Mouse (Mus musculus) neural tube, embryonic 12.5 days (tissue): ENCODE measurements at regions not wholly inside any gene's neighbourhood (a gene's known extent, or its start where the extent isn't known, plus 50 kb on each side); places are given as distances from the start of the nearest gene placed in this dataset.

Source experiments
- ATAC-seq: fragments of 200-750 bp; cut with Nextera tagmentation; 2 replicates; pipeline ENCODE4 v1.8.0; 2017; ENCODE audit warnings: low read depth, mild to moderate bottlenecking, moderate TSS enrichment, moderate library complexity; ENCODE audit not compliant: low FRiP score
- H3K27ac ChIP-seq: fragments of 300-500 bp; sonication (generic); 2 replicates; pipeline ENCODE4 v1.5.1; 2016
- H3K27me3 ChIP-seq: fragments of 300-500 bp; sonication (generic); replicated peaks from 2 replicates; pipeline ENCODE4 v1.6.1; 2016; ENCODE audit warnings: mild to moderate bottlenecking
- H3K36me3 ChIP-seq: fragments of 300-500 bp; sonication (generic); 2 replicates; pipeline ENCODE4 v1.6.1; 2016; ENCODE audit warnings: mild to moderate bottlenecking
- H3K4me1 ChIP-seq: fragments of 300-500 bp; sonication (generic); 2 replicates; pipeline ENCODE4 v1.6.1; 2016
- H3K4me2 ChIP-seq: fragments of 300-500 bp; sonication (generic); replicated peaks from 2 replicates; pipeline ENCODE4 v1.6.1; 2016; ENCODE audit warnings: mild to moderate bottlenecking
- H3K4me3 ChIP-seq: fragments of 300-500 bp; sonication (generic); 2 replicates; pipeline ENCODE4 v1.5.1; 2016
- H3K9ac ChIP-seq: fragments of 300-500 bp; sonication (generic); 2 replicates; pipeline ENCODE4 v1.6.1; 2016; ENCODE audit warnings: mild to moderate bottlenecking
- H3K9me3 ChIP-seq: fragments of 300-500 bp; sonication (generic); 2 replicates; pipeline ENCODE4 v1.6.1; 2016; ENCODE audit warnings: mild to moderate bottlenecking
- WGBS: fragments of 180-500 bp; shearing (Covaris S2); methylation state at CpG from one replicate; pipeline ENCODE4 v1.1.7; 2016; 5-methylcytosine and 5-hydroxymethylcytosine counted together

DNA sequence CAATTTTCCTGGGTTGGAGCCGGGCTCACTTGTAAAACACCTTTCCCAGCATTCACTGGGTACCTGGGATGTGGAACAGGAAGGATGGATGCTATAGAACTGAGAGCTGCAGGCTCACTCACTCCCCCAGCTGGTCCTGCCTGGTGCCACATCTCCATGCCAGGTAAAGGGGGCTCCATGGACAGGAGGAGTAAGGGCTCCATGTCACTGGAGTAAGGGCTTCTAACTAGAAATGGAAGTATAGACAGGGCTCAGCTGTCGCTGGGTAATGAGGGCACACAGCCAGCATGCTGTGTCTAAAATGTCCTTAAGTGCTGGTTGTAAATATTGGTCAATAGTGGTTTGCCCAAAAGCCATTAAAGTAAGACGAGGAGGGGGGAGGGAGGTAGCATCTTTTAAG lies 99.4 kb upstream of the Gpr12 start:
- H3K27me3 ChIP-seq, result peaks cover 8% of the 10 kb centered on the region
- peaks cover 14% of the 10 kb centered on the region for H3K4me1 ChIP-seq
- H3K36me3 ChIP-seq, result no peaks in the 10 kb centered on the region
- peak; percentile 52 for ATAC-seq
- H3K4me3 ChIP-seq, result no peak overlapping the region
- H3K27ac ChIP-seq, result no peak overlapping the region
- WGBS, result 34% methylated on average over 3 of the region's 3 CpGs
- no peak overlapping the region for H3K9ac ChIP-seq
- no peaks in the 10 kb centered on the region for H3K9me3 ChIP-seq
- H3K4me2 ChIP-seq, result no peak overlapping the region

DNA sequence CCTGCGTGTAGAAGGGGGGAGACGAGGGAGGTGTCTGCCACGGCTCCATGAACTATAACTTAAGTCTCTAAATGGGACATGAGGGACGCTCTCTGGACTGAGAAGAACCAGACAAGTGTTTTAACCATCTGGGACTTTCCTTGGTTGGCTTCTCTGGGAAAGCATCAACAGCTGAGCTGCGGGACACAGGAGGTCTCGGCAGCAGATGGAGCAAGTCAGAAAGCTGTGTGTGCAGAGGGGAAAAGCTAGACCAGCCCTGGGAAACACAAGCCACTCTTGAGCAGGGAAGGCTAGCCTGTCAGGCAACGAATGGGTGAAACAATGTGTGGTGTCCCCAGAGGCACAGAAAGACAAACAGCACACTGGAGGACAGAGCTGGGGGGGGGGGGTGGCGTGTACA lies 98.5 kb upstream of the Gpr12 start:
- Histone ChIP-seq H3K36me3 (no peaks in the 10 kb centered on the region), H3K27ac (no peak overlapping the region), H3K9me3 (no peaks in the 10 kb centered on the region), H3K4me3 (no peak overlapping the region), H3K27me3 (peaks cover 8% of the 10 kb centered on the region), H3K4me2 (no peak overlapping the region), H3K9ac (no peak overlapping the region), H3K4me1 (peaks cover 16% of the 10 kb centered on the region)
- ATAC-seq, result 0 out of 2 replicates have a peak, but pooled peaks have one; percentile 30
- 39% methylated on average over 8 of the region's 8 CpGs for WGBS

DNA sequence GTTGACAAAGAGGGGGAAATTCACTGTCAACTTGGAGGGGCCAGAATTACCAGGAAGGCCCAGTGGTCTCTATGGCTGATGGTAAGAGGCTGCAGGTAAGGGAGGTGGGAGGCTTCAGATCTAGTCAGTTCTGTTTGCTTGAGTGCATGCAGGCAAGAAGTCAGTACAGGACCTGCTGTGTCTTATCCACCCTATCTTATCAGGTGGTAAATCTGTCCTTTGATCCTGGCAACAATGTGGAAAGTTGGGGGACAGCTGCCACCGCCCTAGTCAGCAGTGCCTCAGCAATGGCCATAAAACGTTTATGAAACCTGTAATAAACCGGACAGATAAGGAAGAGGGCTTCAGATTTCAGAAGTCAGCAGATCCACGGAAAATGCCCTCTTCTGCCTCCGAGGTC lies 97.9 kb upstream of the Gpr12 start:
- H3K27ac ChIP-seq, result no peak overlapping the region
- H3K27me3 ChIP-seq, result peaks cover 8% of the 10 kb centered on the region
- H3K36me3 ChIP-seq, result no peaks in the 10 kb centered on the region
- no peak overlapping the region for H3K4me2 ChIP-seq
- ATAC-seq, result no peak
- no peak overlapping the region for H3K4me3 ChIP-seq
- 24% methylated on average over 5 of the region's 5 CpGs for WGBS
- H3K9ac ChIP-seq, result no peak overlapping the region
- H3K9me3 ChIP-seq, result no peaks in the 10 kb centered on the region
- H3K4me1 ChIP-seq, result peaks cover 18% of the 10 kb centered on the region

DNA sequence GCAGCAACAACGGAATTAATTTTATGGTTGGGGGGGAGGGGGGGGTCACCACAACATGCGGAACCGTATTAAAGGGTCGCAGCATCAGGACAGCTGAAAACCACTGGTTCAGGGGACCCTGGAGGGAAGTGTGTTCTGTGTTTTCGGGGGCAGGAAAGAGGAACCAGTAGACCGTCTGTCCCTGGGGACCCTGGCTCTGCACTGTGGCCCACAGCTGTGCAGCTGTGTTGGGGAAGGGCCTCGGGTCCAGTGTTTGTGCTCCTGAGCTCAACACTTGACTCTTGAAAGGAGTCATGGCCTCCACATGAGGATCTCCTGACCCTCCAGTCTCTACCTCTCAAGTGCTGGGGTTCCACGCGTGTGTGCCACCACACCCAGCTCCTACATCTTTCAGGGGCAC lies 96.5 kb upstream of the Gpr12 start:
- H3K4me1 ChIP-seq, result peaks cover 18% of the 10 kb centered on the region
- no peak overlapping the region for H3K4me3 ChIP-seq
- no peak overlapping the region for H3K9ac ChIP-seq
- H3K36me3 ChIP-seq, result no peaks in the 10 kb centered on the region
- ATAC-seq, result no peak
- H3K4me2 ChIP-seq, result no peak overlapping the region
- no peaks in the 10 kb centered on the region for H3K9me3 ChIP-seq
- H3K27me3 ChIP-seq, result peaks cover 4% of the 10 kb centered on the region; the same call in 1 of the 2 replicates
- WGBS, result 73% methylated on average over 9 of the region's 9 CpGs
- H3K27ac ChIP-seq, result no peak overlapping the region

DNA sequence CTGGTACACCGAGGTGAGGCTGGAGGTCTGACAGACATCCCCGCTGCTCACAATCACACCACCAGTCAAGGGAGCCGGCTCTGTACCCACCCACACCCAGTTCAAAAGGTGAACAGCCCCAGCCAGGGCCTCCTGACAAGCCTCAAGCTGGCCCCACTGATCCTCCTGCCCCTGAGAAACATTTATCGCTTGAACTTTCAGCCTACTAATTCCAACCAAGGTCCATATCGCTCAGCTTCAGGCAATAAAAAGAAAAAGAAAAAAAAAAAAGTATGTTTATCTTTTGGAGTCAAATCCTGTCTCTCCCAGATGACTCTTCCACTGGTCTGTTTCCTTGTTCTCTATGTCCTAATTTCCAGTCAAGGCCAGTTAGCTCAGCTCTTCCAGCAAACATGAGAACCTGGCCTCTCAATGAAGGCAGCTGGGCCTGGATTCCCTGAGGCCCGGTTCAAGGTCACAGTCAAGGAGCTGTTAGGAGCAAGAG lies 94.2 kb upstream of the Gpr12 start:
- Histone ChIP-seq H3K9ac (no peak overlapping the region), H3K27ac (no peak overlapping the region), H3K27me3 (peaks cover 10% of the 10 kb centered on the region; the same call in 1 of the 2 replicates), H3K36me3 (no peaks in the 10 kb centered on the region), H3K4me2 (no peak overlapping the region), H3K4me1 (peaks cover 16% of the 10 kb centered on the region), H3K4me3 (no peak overlapping the region), H3K9me3 (no peaks in the 10 kb centered on the region)
- WGBS, result 64% methylated on average over 6 of the region's 6 CpGs
- no peak for ATAC-seq

DNA sequence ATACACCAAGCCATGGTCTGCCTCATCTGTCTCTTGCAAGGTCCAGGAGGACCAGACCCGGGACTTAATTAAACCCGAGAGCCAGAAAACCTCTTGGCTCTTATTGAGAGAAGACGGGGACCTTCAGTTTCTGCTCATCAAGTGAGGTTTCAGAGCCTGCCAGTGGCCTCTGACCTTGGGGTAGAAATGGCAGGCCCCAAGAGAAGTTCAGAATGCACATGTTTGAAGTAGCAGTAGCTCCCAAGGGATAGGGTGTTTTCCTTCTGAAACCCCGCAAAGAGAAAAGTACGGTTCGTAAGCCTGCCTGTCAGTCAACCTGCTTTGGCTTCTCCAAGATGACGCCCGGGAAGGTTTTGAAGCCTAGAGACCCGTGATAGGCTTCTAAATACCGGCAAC lies 93.7 kb upstream of the Gpr12 start:
- Histone ChIP-seq H3K27ac (no peak overlapping the region), H3K27me3 (peaks cover 12% of the 10 kb centered on the region; the same call in 1 of the 2 replicates), H3K36me3 (no peaks in the 10 kb centered on the region), H3K4me1 (peaks cover 15% of the 10 kb centered on the region), H3K4me3 (no peak overlapping the region), H3K9me3 (no peaks in the 10 kb centered on the region), H3K9ac (no peak overlapping the region), H3K4me2 (no peak overlapping the region)
- WGBS, result 70% methylated on average over 10 of the region's 10 CpGs
- ATAC-seq, result no peak

DNA sequence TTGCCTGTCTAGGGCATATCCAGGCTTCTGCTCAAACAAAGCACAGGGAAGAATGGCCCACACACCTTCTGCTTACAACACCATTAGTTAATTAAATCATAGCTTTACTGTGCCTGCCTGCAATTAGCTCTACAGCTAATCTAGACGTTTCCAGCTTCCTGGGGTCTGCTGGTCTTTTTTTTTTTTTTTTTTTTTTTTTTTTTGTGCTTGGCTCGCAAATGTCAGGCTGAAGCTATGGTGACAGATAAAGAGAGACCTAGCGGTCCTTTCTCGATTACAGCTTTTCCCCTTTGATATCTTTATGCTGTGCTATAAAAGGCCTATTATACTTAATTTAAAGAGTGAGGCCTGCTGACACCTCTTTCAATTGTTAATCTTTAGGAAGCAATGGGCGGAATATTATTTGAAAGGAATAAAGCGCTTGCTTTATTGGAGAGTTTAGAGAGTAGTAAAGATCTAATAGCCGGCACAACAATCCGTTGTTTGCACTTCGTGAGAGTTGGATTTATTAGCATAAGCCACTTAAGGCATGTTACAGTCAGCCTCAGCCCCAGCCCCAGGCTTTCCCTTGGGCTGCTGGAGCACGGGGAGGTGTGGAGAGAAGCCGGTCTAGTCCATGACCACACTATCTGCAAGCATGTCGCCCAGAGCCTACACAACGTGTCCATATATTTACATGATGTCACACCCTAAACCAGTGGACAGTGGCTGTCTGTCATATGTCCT lies 93.2 kb upstream of the Gpr12 start:
- Histone ChIP-seq H3K36me3 (no peaks in the 10 kb centered on the region), H3K9ac (no peak overlapping the region), H3K4me1 (peaks cover 10% of the 10 kb centered on the region), H3K4me3 (no peak overlapping the region), H3K4me2 (no peak overlapping the region), H3K27ac (no peak overlapping the region), H3K27me3 (peaks cover 12% of the 10 kb centered on the region; the same call in 1 of the 2 replicates), H3K9me3 (no peaks in the 10 kb centered on the region)
- WGBS, result 25% methylated on average over 13 of the region's 13 CpGs
- ATAC-seq, result no peak

DNA sequence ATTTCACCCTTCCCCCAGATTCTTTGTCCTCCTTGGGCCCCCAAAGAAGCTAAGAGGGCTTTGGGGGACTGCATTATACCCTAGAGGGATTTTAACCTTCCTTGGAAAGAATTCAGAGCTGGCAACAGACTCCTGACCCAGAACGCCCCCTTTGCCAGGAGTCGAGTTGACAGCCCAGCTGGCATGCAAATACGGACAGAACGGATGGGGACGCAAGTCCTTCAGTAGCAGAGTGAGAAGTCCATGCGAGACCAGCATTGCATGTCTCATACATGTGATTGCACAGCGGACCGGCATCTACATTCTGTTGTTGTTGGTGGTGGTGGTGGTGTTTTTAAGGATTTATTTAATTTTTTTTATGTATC lies 92.1 kb upstream of the Gpr12 start:
- H3K9me3 ChIP-seq, result no peaks in the 10 kb centered on the region
- peaks cover 9% of the 10 kb centered on the region for H3K4me1 ChIP-seq
- ATAC-seq, result no peak
- H3K27ac ChIP-seq, result no peak overlapping the region
- H3K9ac ChIP-seq, result no peak overlapping the region
- H3K27me3 ChIP-seq, result peaks cover 12% of the 10 kb centered on the region; the same call in 1 of the 2 replicates
- H3K36me3 ChIP-seq, result no peaks in the 10 kb centered on the region
- no peak overlapping the region for H3K4me2 ChIP-seq
- no peak overlapping the region for H3K4me3 ChIP-seq
- WGBS, result 69% methylated on average over 8 of the region's 8 CpGs

DNA sequence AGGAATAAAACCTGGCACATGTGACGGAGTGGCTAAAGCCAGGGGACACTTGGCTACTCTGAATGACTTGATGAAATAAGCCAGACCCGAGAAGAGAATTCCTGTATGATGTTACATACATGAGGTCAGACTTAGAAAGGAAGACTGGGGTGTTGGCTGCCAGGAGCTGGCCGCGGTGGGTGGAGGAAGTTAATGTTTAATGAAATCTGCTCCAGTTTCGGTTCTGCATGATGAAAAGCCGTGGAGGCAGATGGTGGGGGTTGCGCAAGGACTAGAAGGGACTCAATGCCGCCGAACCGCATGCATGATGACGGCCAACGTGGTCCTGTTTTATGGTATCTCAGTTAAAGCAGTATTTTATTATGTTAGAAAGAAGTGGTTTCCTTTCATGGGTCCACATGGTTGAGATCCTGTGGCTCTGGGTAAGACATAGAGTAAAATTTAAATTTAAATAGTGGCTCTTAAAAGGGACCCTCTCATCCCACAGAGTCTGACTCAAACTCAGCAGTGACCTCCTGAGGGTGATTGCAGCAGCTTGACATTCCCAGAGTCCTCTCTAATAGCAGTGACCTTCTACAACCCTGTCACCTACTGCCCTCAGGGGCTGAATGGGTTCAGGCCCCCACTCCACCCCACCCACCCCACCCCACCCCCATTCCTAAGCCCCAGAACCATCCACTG lies 91.6 kb upstream of the Gpr12 start:
- WGBS, result 55% methylated on average over 12 of the region's 12 CpGs

DNA sequence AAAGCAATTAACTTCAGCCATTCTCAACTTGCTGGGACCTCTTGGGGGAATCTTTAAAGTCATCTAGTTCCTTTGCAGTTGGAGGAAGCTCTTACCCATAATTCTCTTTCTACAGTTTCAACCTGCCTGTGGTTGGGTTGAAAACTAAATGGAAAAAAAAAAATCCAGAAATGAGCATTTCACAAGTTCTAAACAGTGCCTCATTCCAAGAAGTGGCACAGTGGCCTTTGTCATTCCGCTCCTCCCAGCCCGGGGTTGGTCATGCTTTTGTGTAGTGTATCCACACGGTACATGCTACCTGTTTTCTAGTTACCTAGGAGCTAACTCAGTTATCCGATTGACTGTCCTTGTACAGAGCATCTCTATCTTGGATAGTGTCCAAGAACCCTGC lies 90.8 kb upstream of the Gpr12 start:
- 85% methylated on average over 4 of the region's 4 CpGs for WGBS
- Histone ChIP-seq H3K27ac (no peak overlapping the region), H3K9me3 (no peaks in the 10 kb centered on the region), H3K4me2 (no peak overlapping the region), H3K4me3 (no peak overlapping the region), H3K27me3 (peaks cover 12% of the 10 kb centered on the region; the same call in 1 of the 2 replicates), H3K9ac (no peak overlapping the region), H3K4me1 (peaks cover 9% of the 10 kb centered on the region), H3K36me3 (no peaks in the 10 kb centered on the region)
- ATAC-seq, result no peak

More for the DNA sequence above, 91.6 kb upstream of the Gpr12 start:
- Histone ChIP-seq H3K27me3 (peaks cover 12% of the 10 kb centered on the region; the same call in 1 of the 2 replicates), H3K4me3 (no peak overlapping the region), H3K4me1 (peaks cover 9% of the 10 kb centered on the region), H3K27ac (no peak overlapping the region), H3K4me2 (no peak overlapping the region), H3K9ac (no peak overlapping the region), H3K9me3 (no peaks in the 10 kb centered on the region), H3K36me3 (no peaks in the 10 kb centered on the region)
- ATAC-seq, result no peak

DNA sequence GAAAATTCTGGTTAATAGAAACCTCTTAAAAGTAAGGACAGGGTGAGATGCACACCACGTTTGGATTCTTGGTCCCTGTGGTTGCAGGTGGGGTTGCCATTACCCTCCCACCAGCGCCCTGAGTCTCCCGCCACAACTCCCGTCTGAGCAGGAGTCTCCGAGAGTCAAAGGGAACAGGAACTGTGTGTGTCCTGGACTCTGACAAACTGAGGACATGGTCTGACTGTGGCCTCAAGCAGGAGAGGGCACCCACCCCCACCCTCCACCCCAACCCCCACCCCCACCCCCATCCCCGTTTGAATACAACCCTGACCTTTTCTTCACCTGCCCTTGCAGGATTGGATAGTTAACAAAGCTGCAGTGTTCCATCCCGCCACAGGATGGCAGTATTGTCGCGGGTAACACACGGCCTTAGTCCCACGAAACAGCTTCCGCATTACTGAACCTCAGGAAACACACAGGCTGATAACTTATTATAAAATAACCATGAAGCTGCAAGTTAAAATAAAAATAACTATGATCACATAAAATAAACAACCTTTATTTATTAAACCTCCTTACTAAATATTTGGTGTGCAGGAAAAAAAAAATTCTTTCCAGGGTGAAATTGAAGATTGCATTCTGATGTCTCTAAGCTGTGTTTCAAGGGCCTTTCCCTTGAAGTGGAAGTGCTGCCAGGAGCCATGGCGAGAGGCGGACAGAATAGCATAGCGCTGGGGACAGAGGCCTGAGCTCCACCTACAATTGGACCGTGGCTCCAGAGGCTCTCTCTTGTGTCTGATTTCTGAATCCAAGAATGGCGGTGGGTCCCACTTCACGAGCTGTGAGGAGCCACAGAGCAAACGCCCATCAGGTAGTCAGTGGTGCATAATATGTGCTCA lies 90.2 kb upstream of the Gpr12 start:
- Histone ChIP-seq H3K4me2 (no peak overlapping the region), H3K4me3 (no peak overlapping the region), H3K9ac (no peak overlapping the region), H3K27me3 (peaks cover 9% of the 10 kb centered on the region; the same call in 1 of the 2 replicates), H3K27ac (no peak overlapping the region), H3K9me3 (no peaks in the 10 kb centered on the region), H3K4me1 (peaks cover 5% of the 10 kb centered on the region; the same call in 1 of the 2 replicates), H3K36me3 (no peaks in the 10 kb centered on the region)
- WGBS, result 20% methylated on average over 19 of the region's 19 CpGs
- ATAC-seq, result peak; percentile 27; the same call in 1 of the 2 replicates

DNA sequence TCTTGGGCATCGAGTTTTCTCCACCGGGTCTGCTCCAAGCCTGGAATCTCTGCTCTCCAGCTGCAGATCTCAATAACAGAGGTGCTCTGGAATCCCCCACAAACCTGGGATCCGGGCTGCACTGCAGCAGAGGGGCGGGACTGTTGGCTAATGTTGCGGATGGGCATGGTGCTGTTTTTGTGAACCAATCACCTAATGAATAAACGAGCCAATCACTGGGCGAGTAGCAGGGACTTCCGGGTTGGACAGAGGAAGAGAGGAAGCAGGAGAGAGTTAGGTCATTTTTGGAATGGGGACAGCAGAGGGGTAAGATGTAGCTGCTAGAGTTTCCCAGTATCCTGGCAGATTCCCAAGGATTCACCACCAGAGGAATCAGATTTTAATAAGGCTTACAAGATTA lies 76.7 kb upstream of the Gpr12 start:
- H3K4me2 ChIP-seq, result no peak overlapping the region
- no peaks in the 10 kb centered on the region for H3K36me3 ChIP-seq
- no peak for ATAC-seq
- H3K4me1 ChIP-seq, result no peaks in the 10 kb centered on the region
- no peak overlapping the region for H3K4me3 ChIP-seq
- H3K9me3 ChIP-seq, result no peaks in the 10 kb centered on the region
- no peak overlapping the region for H3K9ac ChIP-seq
- H3K27me3 ChIP-seq, result no peaks in the 10 kb centered on the region
- H3K27ac ChIP-seq, result no peak overlapping the region
- 82% methylated on average over 8 of the region's 8 CpGs for WGBS
